Mouse (Mus musculus): ENCODE results near the gene Stpg2.
"Not testable (repeated sequence)": the region's sequence is repeated elsewhere in the genome, so short reads cannot be mapped to it uniquely, and the experiment has no call there.

Stpg2 gene

GRCm38 (mm10) chr3:139205444-139205998 is at the start of gene Stpg2:
TSS of gene Stpg2 (plus strand) at chr3:139205694.
- peak; percentile 96 for DNase-seq (ENCODE audit: low read depth, low spot score)

DNA sequence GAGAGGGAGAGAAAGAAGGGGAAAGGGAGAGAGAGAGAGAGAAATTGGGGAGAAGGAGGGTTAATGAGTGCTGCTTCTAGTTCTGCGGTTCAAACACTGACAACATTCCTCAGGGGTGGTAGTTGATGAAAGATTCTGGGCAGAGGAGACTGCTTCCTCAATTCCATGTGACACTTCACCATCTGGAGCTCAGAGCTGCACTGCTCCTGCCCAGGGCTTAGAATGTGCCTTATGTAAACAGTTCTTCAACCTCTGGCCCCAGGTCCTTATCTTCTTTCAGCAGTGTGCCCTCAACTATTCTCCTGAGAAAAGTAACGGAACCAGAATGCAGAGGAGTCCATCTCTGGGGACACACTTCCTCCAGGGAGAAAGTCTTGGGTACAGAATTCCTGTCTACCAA is 43.3 kb upstream of the Stpg2 start:
- no peak for DNase-seq (ENCODE audit: low read depth, low spot score)

- DNase-seq (ENCODE audit: low read depth, low spot score) = no peak
These were observed 42.8 kb upstream of the Stpg2 start for GRCm38 (mm10) chr3:139162658-139163057.

- no peak for DNase-seq (ENCODE audit: low read depth, low spot score)
These were observed 36.8 kb upstream of the Stpg2 start for GRCm38 (mm10) chr3:139168510-139169269.

DNA sequence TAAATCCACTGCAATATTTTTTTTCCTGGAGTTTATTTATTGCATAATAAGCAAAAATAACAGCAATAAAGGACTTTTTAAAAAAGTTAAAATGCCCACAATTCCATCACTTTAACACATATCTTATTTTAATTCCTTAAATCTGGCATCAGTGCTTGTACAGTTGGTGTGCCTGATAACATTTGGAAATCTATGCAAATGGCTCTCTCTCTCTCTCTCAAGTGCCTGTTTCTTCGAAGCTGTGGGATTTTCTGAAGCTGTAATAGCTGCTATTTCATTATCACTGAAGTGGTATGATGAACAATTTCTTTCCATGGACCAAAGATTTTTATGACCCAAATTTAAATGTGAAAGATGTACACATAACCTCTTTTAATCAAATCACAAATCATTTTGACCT is 35.8 kb upstream of the Stpg2 start:
- DNase-seq (ENCODE audit: low read depth, low spot score) = no peak

GRCm38 (mm10) chr3:139176936-139177335 is 28.6 kb upstream of the Stpg2 start:
- DNase-seq (ENCODE audit: low read depth, low spot score) = no peak

GRCm38 (mm10) chr3:139191541-139191940 is 14.0 kb upstream of the Stpg2 start:
- DNase-seq (ENCODE audit: low read depth, low spot score) = no peak

DNA sequence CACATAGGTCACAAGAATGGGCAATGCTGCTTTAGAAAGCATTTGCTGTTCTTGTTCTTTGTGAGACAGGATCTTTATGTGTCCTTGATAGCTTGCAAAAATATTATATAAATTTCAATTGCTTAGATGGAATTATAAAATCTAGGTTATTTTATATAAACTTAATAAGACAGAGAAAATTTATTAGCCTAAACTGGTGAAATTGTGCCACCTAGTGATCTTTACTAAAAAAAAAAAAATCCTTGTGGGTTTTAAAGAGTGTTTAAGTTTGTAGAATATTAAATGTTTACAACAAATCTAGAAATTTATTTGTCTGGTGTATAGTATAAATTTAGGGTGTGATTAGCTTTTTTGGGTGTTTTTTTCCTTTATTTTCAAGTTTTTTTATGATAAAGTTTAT is 11.6 kb upstream of the Stpg2 start:
- DNase-seq (ENCODE audit: low read depth, low spot score) = peak; percentile 20

DNA sequence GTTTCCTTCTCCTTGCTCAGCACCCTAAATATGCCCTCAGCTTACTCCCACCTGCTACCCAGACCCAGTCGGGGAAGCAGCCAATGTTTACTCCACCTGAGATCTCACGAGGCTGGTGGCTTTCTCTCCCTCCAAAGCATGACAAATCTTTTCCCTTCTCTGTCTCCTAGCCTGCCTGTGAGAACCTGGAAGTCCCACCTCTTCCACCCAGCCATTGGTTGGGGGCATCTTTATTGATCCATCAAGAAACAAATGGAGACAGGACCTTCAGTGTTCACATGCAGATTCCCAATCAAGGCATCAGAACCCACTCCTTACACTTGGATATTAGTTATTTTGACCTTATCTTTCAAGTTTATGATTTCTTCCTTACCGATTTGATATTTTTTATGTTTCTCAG is 7.1 kb upstream of the Stpg2 start:
- DNase-seq (ENCODE audit: low read depth, low spot score) = no peak

- no peak for DNase-seq (ENCODE audit: low read depth, low spot score)
These were observed 5.2 kb upstream of the Stpg2 start for GRCm38 (mm10) chr3:139200324-139200723.

DNA sequence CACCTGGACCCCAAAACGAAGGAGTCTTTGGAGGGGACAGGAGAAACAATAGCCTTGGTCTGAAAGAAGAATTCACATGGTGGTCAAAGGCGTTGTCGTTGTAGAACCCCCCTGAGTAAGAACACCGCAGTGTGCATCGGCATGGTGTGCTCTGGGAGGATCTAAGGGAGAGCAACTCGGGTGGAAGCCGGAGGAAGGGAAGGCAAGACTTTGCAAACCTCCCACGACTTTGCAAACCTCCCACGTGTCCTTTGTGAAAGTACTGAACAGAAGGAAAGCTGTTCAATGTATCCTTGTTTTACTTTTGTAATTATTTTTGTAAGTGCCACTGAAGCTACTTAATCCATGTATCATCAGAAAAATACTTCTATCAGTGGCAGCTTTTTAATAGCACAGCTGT is 11.5 kb downstream of the Stpg2 start:
- DNase-seq (ENCODE audit: low read depth, low spot score) = no peak

DNA sequence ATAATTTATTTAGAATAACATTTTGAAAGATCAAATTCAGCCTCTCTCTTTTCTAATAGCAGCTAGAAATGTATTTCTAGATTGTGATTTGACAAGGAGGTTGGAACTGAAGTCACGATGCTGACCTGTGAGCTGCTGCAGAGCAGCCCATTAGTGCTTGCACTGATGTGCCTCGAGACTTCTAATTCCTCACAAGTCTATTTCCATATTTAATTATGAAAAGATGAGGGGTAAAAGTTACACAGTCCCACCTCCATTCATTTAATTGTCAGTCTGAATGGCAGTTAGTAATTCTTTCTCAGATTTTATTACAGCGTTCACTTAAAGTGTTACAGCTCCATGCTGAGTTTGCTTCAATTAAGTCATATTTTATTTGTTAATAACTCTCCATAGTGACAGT is 19.6 kb downstream of the Stpg2 start:
- no peak for DNase-seq (ENCODE audit: low read depth, low spot score)

DNA sequence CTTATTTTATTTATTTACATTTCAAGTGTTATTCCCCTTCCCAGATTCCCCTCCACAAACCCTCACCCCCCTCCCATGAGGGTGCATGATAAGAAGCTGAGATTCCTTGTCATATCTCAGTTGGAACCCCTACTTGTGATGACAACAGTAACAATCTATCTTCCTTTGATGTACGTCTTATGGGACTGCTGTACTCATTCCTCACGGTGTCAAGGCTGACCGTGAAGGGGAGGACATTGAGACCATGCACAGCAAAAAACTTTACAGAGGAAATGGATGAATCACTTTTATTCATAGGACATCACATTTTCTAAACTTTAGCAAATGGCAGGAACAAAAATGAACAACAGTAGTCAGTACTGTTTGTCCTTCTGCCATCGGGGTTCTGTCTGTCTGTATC is 21.3 kb downstream of the Stpg2 start:
- DNase-seq (ENCODE audit: low read depth, low spot score) = no peak

DNA sequence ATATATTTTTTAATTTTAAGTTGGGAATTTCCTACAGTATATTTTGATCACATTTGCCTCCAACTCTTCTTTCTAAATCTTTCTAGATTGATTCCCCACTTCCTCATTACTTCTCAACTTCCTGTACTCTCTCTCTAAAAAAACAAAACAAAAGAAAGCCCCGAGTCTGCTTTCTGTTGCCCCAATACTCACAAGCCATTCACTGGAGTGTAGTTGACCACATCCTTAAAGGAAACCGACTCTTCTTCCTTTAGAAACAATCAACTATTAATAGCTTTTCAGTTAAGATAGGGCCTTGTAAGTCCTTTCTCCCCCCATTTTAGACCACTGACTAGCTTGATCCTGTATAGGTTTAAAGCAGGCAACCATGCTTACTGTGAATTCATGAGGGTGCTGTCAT is 39.7 kb downstream of the Stpg2 start:
- peak; percentile 5 for DNase-seq (ENCODE audit: low read depth, low spot score)

GRCm38 (mm10) chr3:139246508-139246907 is 41.0 kb downstream of the Stpg2 start:
- peak; percentile 58 for DNase-seq (ENCODE audit: low read depth, low spot score)

- not testable (repeated sequence) for DNase-seq (ENCODE audit: low read depth, low spot score)
These were observed 56.9 kb downstream of the Stpg2 start for GRCm38 (mm10) chr3:139262359-139262758.

GRCm38 (mm10) chr3:139297909-139298308 is 92.4 kb downstream of the Stpg2 start:
- no peak for DNase-seq (ENCODE audit: low read depth, low spot score)

GRCm38 (mm10) chr3:139308078-139308809 is 102.8 kb downstream of the Stpg2 start:
- DNase-seq (ENCODE audit: low read depth, low spot score) = no peak

GRCm38 (mm10) chr3:139311721-139312120 is 106.2 kb downstream of the Stpg2 start:
- DNase-seq (ENCODE audit: low read depth, low spot score) = no peak

- no peak for DNase-seq (ENCODE audit: low read depth, low spot score)
These were observed 175.0 kb downstream of the Stpg2 start for GRCm38 (mm10) chr3:139380494-139380893.

DNA sequence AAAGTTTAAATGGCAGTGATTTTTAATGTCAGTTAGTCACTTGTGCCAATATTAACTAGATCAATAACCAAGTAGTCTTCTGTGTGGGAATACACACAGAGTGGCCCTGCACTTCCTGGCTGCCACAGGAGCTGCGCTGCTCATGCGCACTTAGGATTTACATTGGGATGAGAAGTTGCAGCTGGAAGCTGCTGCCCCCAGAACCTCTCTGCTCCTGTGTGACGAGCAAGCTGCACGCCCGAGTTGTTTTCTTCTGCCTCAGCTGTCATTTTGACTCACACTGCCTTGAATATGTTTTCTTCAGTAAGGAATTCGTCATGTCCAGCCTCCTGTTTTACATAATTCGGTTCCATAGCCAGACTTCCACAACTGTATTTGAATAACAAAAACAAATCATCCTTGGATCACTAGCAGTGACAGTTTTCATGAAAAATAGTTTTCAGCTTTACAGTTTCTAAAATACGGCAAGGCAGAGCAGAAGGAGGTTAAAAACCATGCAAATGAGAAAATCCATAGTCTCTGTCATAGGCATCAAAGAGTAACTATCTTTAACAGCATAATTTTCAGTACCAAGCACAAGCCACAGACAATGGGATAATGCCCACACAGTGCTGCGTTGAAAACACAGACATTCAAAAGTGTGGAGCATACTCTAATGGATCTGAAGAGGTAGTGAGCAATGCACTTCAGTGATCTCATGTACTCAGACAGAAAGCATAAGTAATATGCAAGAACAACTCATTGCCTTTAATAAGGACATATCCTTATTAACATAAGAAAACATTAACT is 191.8 kb downstream of the Stpg2 start:
- no peak for DNase-seq (ENCODE audit: low read depth, low spot score)

DNA sequence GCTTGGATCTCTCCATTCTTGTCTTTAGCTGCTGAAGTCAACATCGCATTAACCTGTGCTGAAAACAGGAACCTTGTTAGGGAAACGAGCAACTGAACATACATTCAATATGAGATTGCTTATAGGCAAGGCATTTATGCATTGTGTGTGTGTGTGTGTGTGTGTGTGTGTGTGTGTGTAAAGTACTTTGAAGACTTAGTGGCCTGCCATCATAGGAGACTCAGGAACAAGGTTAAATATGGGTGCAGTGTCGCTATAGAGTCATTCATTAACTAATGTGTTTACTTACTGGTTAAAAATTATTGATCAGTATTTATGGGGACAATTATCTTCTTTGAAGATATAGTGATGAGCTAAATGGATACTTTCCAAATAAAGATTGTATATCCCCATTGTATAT is 199.2 kb downstream of the Stpg2 start:
- no peak for DNase-seq (ENCODE audit: low read depth, low spot score)

All from CD4-positive, CD25-positive, alpha-beta regulatory T cell, adult 2 months (primary cell).